Mouse (Mus musculus) right cerebral cortex, postnatal 4 days (tissue): ENCODE data around the gene Gpr87.

Source experiments
- DNase-seq: peaks from one replicate; pipeline ENCODE4 v3.0.0-alpha.2; 2022

Gene Gpr87

DNA sequence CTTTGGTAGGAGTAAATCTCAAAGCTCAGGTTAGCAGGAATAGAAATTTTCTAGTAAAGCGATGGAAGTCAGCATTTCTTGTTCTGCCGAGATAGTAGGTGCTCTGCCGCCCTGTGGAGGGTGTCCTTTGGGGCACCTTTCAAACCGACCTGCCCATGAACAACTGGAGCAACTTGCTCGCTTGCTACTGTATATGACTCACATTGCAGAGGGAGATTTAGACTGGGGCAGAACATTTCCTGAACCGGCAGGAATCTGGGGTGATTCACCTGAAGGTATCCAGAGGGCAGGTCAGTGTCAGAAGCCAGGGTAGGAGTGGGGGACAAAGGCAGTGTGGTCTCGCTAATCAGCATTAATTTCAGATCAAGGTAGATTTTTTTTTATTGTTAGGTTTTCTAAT, at the start of gene Gpr87:
TSS of gene Gpr87 (minus strand) at position 167 of the 400 bp plus-strand sequence.
- no peak for DNase-seq

DNA sequence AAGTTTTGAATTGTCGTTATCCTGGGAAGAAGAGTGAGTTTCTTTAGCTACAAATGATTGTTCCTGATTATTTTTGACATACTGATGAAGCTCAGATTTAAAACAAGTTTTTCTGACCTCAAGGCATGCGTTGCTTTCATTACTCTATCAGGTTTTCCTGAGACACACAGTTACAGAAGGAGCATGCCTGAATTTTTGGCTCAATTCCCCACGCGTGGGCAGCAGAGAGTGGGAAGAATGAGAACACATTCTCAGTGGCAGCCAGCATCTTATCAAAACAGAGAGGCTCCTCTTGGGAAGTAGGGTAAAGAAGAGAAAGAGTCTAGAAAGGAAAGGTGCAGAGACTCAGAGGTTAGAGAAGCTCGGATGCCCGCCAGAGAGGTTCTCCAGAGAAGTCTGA, 48.5 kb upstream of the Gpr87 start:
- DNase-seq: peak; percentile 30

DNA sequence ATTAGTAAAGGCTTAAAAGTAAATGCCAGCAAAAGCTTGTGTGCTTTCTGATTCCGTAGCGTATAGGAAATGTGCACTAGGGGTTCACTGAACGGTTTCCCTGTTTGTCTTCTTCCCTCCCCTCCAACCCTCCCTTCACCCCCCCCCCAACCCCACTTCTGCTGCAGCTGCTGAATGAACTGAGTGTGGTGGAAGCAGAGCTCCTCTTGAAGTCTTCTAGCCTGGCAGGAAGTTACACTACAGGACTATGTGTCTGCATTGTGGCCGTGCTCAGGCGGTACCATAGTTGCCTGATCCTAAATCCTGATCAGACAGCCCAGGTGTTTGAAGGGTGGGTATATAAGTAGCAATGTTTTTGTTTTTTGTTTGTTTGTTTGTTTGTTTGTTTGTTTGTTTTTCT, 40.0 kb upstream of the Gpr87 start:
- DNase-seq: no peak

DNA sequence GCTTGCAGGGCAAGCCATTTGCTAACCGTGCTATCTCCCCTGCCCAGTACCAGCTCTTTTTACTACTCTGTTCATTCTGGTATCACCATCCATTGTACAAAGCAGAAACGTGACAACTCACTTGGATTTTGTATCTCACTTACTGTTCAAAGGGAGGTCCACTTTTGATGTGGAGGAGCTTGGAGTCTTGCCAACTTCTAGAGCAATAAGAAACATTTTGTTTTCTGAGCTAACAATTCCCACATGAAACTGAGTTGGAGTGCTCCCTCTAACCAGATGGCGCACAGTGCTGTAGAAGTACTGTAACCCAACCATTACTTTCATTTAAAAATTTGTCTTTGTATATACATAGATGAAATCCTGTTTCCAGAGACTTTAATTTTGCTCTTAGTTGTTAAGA, 36.0 kb upstream of the Gpr87 start:
- no peak for DNase-seq

DNA sequence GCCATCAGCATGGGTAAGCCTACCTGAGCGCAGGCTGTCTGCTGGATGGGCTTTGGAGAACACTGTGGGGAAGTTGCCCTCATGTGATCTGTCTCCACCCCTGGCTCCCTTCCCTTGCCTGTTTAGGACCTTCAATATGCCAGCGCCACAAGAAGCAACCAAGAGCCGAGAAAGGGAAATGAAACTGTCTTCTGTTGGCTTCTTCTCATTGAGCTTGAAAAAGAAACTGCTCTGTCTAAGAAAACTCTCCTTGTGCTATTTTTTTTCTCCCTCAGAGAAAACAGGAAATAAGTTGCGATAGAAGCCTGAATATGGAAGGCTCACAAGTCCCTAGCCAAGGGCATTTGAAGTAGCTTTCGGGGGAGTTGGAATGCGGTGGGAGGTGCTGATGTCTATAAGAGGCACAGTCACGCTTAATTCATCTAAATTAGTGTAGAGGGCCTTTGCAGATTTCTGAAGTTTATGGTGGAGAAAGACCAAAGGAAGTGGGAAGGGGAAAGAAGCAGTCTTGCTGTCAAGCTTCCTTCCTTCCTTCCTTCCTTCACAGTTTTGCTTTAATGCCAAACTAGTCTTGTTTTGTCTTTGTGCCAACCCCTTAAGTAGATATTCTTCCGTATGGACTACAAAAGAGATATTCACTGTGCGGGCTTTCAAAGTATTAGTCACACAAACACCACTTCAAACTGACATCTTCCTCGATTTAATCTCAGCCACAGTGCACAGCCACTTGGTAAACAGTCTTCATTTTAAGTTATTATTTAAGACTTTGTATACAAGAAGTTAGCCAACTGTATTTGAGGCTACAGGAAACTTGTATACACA, 34.0 kb upstream of the Gpr87 start:
- DNase-seq: no peak

DNA sequence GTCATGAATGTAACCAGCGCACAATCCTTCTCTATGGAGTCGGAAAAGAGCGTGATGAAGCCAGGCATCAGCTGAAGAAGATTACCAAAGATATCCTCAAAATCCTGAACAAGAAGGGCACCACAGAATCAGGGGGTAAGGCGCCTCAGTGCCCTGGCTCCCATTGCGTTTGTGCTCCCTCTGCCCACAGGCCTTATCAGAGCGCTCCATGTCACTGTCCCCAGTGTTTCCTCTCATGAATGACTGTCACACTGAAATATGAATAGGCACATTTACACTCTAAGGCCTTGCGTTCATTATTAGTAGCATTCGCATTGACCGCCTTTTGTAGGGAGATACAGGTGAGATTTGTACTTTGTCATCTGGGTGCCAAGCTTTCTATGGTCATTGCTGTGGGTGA, 32.8 kb upstream of the Gpr87 start:
- DNase-seq: no peak

DNA sequence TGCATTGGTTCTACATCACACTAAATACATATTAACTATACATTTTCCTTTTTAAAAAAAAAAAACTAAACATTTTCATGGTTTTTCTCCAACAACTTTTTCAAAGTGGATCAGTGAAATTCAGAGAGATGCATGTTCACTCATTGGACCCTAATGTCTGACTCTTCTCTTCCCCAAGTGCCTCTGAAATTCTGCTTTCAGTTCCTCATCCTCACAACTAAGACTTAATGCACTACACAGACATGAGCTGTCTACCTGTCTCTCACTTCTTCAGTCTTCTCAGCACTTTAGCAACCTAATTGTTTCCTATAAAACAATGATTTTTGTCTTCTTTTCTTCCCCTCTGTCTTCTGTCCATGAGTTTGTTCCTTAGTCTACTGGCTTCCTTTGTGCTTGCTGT, 30.5 kb upstream of the Gpr87 start:
- no peak for DNase-seq

DNA sequence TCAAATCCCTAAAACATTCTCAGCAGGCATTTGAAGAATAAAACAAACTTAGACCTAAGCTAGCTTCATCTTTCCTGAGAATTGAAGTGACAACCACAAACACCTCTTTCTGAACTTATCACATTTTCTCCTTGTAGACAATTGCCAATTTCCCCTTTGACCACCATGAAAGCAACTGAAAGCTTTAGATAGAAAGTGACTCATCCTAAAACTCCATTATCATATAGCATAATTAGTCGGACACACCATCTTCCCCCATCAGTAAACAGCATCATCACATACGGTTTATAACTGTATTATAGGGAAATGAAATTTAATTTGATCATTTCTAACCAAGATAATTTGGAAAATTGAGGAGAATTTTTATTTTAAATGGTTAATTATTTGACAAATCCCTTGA, 27.4 kb upstream of the Gpr87 start:
- no peak for DNase-seq

DNA sequence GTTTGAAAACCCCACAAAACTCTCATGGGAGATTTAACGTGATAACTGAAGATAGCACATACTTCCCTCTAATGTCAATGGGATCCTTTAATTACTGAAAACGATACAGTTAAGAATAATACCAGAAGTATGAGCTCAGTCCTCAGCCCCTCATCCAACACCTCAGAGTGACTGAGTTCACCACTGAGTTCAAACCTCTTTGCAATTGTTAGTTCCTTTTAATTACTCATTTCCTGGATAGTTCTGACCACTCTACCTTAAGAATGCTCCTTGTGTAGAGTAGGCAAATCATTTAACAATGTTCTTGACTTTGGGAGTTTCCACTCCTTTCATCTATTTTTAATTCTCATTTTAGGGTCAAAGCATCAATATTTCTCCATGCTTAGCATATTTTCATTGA, 24.4 kb upstream of the Gpr87 start:
- no peak for DNase-seq

DNA sequence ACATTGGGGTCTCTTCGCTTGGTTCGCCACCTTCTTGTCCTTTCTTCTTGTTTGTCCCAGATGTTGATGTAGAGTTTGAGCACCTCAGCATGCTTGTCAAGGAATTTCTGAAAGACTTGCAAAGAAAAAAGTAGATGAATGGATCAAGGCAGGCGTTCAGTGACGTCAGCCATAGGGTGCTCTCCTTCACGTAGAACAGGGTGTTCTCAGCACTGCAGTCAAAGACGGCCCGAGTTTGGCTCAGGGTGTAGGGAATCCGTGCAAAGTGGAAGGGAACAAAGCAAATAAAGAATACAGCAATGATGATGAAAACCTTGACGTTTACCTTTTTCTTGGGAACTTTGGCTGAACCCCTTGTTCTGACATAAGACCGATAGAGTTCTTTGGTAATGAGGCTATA, 22.3 kb upstream of the Gpr87 start:
- no peak for DNase-seq

DNA sequence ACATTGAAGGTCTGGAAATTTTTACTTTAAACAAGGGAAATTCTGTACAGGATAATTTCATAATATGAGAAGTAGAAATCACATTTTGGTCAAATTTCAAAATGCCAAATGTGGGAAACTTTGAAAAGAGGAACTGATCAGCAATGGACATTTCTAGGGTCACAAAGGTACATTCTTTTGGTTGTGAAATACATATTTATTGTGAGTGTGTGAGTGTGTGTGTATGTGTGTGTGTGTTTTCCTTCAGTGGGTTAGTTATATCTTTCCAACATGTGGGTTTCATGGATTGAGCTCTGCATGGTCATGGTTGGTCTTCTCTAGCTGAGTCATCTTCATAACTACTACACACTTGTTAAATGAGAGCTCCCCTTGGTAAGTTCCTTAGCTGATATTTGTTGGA, 17.5 kb upstream of the Gpr87 start:
- no peak for DNase-seq

DNA sequence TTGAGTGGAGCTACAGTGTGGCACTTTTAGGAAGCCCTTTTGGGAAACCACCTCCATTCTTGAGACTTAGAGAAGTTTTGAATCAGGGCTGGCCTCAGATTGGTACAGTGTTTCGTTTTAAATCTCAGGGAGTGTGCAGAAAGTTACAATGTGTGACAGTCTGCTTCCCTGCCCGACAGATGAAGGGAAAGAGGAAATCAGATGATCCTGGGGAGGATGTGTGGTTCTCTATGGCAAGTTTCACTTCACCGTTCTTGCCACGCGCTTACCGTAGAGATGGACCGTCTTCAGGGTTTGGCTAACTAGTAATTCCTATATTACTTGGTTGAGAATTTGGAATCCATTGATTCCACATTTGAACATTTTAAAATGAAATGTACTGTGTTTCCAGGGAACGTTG, 16.9 kb upstream of the Gpr87 start:
- DNase-seq: no peak

DNA sequence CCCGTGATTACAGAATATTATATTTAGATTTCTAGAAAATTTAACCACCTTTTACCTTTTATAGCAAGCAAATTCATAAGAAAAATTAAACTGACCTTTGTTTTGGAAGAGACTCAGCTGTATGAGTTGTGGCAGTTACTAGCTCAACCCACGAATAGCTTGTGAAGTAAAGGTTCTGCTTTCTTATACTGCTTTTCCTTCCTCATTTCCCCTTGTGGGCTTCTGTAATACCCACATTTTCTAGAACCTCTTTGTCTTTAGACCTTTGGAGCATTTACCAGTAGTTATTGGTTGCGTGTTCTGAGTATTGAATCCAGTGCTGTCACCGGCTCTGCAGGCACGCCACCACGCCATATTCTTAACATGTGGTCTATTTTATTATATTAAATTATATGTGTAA, 15.8 kb upstream of the Gpr87 start, which contains the start of gene P2ry13:
TSS of gene P2ry13 (minus strand) at position 156 of the 400 bp plus-strand sequence.
- DNase-seq: no peak

DNA sequence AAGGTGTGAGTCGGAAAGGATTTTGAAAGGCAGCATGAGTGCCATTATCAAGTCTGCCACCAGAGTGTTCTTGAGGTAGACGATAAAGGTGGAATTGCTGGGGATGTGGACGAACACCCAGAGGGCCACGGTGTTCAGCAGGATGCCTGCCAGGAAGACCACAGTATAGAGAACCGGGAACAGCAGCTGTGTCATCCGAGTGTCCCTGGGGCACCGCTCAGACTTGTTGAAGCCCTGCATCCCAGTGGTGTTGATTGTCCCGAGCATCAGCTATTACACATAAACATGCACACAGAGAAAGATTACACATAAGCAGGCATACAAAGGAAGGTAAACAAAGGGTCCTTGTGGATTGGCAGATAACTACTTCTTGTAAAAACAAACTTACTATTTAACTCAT, 15.2 kb upstream of the Gpr87 start:
- DNase-seq: no peak

DNA sequence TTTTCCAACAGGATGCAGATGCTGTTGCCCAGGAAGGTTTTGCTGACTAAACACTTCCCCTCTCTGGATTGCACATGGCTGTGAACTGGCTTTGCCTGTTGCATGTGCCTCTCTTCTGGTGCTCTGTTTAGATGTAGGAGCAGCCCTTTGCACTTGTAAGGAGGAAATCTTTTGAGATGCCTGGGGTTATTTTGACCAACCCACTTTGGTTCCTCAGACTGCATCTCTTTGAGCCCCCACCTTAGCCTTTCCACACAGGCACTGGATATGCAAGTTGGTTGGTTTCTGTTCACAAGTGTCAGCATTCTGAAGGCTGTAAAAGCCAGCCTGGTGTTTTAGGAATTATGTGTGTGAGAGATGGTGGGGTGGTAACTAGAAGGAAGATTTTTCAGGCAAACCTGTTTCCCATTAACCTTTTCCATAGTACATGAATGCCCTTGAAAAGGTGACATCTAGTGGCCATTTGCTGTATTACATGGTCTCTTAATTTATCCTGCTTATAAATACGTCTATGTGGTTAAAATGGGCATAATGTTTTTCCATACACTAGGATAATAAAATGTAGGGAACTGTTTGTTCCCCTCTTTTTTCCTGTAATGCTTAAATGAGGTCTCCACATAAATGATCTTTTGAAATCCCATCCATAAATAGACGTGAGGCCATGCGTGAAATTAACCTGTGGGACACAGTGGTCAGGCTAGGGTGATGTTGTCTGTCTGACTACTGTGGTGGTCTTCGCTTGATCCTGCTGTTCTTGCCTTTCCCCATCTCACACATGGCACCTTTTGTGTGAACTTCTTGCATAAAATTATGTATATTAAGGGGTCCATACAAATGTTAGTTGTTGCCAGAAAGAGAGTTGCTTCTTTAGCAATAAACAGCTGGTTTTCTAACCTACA, 14.0 kb upstream of the Gpr87 start:
- DNase-seq: no peak

DNA sequence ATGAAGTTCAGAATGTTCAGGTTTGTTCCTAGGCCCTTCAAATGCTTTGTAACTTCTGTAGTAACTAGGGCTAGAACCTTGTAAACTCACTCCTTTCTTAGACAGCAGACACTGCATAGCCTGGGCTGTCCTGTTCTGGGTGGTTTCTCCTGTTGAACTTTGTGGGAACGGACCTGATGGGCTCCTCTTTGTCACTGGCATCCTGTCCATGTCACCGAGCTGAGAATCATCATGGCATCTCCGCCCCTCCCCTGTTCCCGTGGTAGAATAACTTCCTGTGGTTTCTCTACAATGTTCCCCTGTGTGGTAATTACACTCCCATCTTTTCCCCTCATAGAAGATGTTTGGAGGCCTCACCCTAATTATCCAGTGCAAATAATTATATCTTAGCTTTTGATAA, 11.0 kb upstream of the Gpr87 start:
- DNase-seq: no peak

DNA sequence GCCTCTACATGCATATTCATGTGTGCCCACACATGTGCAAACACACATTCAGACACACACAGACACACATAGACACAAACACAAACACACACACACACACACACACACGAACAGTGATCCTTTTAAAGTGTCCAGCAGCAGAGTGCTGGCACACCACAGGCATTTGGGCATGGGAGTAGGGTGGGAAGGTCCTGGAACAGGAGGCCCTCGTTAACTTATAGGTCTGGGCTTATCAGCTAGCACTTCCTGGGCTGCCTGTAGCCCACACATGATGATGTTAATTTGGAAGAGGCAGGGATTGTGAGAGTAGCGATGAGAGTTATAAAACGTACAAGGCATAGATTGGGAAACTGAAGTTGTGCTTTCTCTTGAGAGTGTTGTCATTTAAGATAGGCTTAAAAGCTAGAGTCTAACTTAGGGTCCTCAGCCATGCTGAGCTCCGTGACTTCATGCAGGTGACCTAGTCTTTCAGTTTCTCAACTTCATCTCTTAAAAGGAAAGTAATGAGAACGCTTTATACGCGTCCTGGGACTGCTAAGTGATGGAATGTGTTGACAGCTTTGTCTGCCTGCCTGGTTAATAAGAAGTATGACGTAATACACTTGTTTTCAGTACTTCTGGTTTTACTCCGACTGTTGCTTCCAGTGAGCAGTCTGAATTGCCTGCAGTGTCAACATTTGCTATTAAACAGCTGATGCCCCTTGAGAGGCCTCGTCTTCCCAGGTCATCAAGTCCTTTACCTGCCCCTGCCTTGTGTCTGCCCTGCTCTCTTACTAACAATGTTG, 10.0 kb upstream of the Gpr87 start:
- DNase-seq: no peak

DNA sequence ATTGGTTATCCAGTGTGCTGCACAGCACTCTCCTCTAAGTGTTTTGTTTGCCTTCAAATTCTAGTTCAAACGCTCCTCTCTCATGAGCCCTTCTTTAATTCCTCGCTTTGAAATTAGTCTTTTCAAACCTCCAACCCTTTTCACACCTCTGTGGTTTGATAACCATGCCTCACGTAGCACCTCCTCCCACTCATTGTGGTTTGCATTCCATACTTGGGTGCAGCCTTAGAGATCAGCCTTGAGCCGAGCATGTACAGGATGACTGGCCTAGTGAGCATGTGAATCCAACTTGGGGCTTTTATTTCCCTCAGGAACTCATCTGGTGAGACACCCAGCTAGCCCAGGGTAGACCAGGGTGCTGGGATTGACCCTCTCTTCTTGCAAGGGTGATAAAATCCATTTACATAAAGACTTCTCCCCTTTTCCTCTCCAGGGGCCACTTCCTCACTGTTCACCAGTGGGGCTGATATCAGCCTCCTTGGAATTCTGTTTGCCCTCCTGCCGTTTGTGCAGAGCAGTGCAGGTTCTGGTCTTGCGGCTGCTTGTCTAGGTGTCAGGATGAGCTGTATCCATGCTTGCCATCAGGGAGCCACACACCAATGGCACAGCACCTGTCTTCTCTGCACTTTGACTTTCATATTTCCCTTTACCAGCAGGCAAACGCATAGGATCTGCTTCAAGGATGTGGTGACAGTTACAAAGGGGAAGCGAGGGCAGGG, 9.1 kb upstream of the Gpr87 start:
- DNase-seq: no peak

DNA sequence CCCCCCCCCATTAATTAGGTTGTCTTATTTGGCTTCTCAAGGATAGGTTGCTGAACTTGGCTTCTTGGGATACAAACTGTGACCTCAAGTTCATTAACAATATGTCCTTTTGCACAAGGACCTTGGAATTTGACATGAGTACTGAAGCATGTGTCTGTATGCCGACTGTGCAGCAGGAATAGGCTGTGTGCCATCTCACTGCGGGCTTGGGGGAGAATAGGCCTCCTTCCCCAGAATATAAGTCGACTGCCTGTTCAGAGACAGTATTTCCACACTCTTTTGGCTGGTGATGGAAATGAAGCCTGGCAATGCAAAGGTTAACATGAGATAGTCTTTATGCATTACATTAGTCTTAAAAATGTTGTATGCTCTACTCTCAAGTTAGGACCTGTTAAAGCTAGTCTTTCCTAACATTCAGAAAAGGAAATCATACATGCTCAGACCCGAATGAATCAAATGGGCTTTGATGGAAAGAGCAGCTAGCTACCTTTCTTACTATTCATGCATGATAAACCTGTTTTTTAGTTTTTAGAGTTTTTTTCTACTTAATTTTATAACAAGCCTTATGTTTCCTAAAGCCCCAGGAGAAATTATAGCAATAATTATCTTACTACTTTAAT, 2.5 kb upstream of the Gpr87 start:
- no peak for DNase-seq

DNA sequence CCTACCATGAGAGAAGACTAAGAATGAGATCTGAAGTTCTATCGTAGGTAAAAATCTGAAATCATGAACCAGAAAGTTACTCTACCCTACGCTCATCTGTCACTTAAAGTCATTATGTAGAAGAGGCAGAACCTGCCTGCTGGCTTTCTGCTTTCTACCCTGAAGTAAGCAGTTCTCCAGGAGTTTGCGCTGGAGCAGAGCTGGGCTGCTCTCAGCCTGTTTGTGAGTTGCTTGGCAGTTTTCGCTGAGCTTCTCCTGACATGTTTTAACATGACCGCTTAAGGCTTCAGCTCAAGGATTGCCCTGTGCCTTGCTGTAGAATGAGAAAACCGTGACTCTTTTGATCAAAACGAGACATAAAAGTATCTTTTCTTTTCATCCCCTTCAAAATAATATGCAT, 805 bp downstream of the Gpr87 start:
- no peak for DNase-seq

DNA sequence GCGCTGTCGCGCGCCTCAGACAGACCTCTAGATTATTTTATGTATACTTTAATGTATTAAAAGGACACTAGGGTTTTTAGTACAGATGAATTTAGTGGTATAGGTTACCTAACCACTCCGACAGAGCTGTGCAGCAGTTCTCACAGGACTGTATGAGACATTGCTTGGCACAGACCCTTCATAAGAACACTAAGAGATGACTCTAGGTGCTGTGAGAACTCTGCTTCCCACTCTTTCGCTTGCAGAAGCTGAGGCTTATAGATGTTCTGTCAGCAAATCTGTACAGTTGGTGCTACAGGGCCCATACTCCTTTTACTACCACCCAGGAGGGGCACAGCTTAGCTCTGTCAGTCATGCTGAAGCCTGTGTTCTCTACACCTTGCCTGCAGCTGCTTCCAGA, 3.2 kb downstream of the Gpr87 start:
- DNase-seq: no peak

DNA sequence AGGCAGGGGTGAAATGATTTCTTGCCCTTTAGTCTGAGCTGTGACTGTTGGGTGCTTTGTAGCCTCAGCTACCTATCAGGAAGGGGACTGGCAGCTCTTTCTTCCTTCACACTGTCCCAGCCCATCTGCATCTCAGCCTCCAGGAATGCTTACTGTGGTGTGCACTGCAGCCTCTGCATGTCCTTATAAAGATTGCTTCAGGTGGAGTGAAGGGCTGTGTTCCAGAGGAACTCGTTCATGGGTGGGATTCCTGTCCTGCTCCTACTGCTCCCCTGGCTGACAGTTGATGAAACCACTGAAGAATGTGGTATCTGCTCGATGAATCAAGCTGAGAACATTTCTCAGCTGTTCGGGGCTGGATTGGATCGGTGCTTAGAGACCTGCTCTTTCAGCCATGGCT, 7.6 kb downstream of the Gpr87 start:
- DNase-seq: no peak
